Mouse (Mus musculus) leukemia stem cell, adult 10-12 weeks (primary cell): ENCODE data around the gene Araf. TPM values are rescaled to one million over a fixed set of nuclear protein-coding genes. Genes with fewer than 3 reads are reported as not detected.

Experiments used
- polyA plus RNA-seq: library from polyadenylated mRNA; stranded (reverse); fragments of >175 nt; gene quantifications from 2 replicates; pipeline ENCODE4 v1.2.3, GENCODE M21; 2012; ENCODE audit warnings: low replicate concordance

Araf gene
- polyA plus RNA-seq = 6.5 and 63.2 TPM in 2 replicates

DNA sequence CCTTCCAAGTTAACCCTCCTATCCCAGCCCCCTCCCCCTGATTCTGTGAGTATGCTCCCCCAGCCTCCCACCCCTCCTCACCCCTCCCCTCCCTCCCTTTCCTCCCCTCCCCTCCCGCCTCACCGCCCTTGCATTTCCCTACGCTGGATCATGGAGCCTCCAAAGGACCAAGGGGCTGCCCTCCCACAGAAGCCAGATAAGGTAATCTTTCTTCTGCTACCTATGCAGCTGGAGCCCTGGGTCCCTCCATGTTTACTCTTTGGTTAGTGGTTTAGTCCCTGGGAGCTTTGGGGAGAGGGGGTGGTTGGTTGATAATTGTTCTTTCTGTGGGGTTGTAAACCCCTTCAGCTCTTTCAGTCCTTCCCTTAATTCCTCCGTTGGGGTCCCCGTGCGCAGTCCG is at the start of gene Araf:
Araf (plus strand) TSS at position 134 of the 400 bp plus-strand sequence.

DNA sequence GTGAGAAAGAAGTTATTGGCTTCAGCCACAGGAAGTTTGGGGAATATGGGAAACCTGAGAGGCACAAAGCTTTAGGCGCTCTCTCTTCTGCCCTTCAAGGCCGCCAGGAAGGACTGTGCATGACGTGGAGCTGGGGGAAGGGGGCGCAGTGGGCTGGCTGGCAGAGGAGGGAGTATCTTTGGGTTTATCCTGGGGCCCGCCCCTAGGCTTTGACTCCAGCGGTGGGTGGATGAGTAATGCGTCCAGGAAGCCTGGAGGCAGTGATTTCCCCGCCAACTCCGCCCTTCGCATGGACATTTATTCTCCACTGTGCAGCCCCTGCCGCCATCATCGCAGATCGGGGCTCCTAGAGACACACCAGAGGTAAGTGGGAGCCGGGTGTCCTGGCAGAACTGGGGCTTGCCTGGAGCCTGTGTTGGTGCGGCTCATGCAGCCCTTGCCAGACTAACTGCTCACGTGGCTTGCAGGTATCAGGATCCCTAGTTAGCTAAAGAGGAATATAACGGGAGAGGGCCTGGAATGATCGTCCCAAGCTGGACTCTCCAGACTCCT is 72.4 kb downstream of the Araf start, which contains the start of gene Timp1:
Timp1 (plus strand) TSS at position 205 of the 552 bp plus-strand sequence.

Other genes starting within 250 kb of the Araf start
- gene Rgn, start 248.0 kb upstream of the Araf start, polyA plus RNA-seq = not detected in 2 replicates
- 68.0 and 150 TPM in 2 replicates for gene Rbm10, start 180.3 kb upstream of the Araf start, polyA plus RNA-seq
- gene Ndufb11, start 180.2 kb upstream of the Araf start, polyA plus RNA-seq = 178 and 281 TPM in 2 replicates
- 42.0 and 148 TPM in 2 replicates for gene Uba1, start 139.5 kb upstream of the Araf start, polyA plus RNA-seq
- 158 and 175 TPM in 2 replicates for gene Cdk16, start 109.9 kb upstream of the Araf start, polyA plus RNA-seq
- gene Usp11, start 93.9 kb upstream of the Araf start, polyA plus RNA-seq = 1.4 and 2.3 TPM in 2 replicates
- 4.3 TPM in 1 of 2 replicates, not detected in the other for gene Timp1, start 72.4 kb downstream of the Araf start, polyA plus RNA-seq
- 1.5 and 3.4 TPM in 2 replicates for gene Syn1, start 123.2 kb downstream of the Araf start, polyA plus RNA-seq
- gene Cfp, start 133.7 kb downstream of the Araf start, polyA plus RNA-seq = 134 and 165 TPM in 2 replicates
- 8.6 and 17.5 TPM in 2 replicates for gene Elk1, start 152.8 kb downstream of the Araf start, polyA plus RNA-seq
- gene Uxt, start 164.2 kb downstream of the Araf start, polyA plus RNA-seq = 6.5 and 14.1 TPM in 2 replicates